Mouse (Mus musculus): ENCODE data around the gene Tmem30a. TPM values are rescaled to one million over a fixed set of nuclear protein-coding genes. Genes with fewer than 3 reads are reported as not detected.

Tmem30a gene
- 70.0 to 74.3 TPM (median 71.6 TPM) in 4 replicates for total RNA-seq (2023; ENCODE audit: inconsistent age)

GRCm38 (mm10) chr9:79792841-79793835 lies at the start of gene Tmem30a:
Gene Tmem30a (minus strand): TSS chr9:79793507.

GRCm38 (mm10) chr9:79759385-79760005 lies 33.8 kb downstream of the Tmem30a start, which contains the start of gene Cox7a2:
Gene Cox7a2 (minus strand): TSS chr9:79759878.

Other genes with a start within 250 kb of the Tmem30a start
- 0.12 TPM in 1 of 4 replicates, not detected in the others for gene Col12a1, start 74.7 kb downstream of the Tmem30a start, total RNA-seq (2023; ENCODE audit: inconsistent age)
- gene Cox7a2, start 33.6 kb downstream of the Tmem30a start, total RNA-seq (2023; ENCODE audit: inconsistent age): 90.4 to 112 TPM (median 98.3 TPM) in 4 replicates
- not detected in 4 replicates for gene Filip1, start 219.3 kb upstream of the Tmem30a start, total RNA-seq (2023; ENCODE audit: inconsistent age)

Data from B cell, adult (primary cell).